Mouse (Mus musculus) WW6 (cell line): Measurements from ENCODE around the gene Hist1h3g.
"Not testable (repeated sequence)": the region's sequence is repeated elsewhere in the genome, so short reads cannot be mapped to it uniquely, and the experiment has no call there.

Experiments used
- DNase-seq: peaks from one replicate; pipeline ENCODE4 v3.0.0-alpha.2; 2013; ENCODE audit warnings: low read depth, low spot score

The Hist1h3g gene

GRCm38 (mm10) chr13:23534368-23535131, 672 bp upstream of the Hist1h3g start:
- no peak for DNase-seq

GRCm38 (mm10) chr13:23536076-23536822, 1.0 kb downstream of the Hist1h3g start:
- DNase-seq = no peak

- no peak for DNase-seq
Observed at GRCm38 (mm10) chr13:23537006-23537710, 1.9 kb downstream of the Hist1h3g start.

GRCm38 (mm10) chr13:23538249-23538648, 3.0 kb downstream of the Hist1h3g start:
- no peak for DNase-seq

GRCm38 (mm10) chr13:23539821-23540220, 4.6 kb downstream of the Hist1h3g start:
- DNase-seq = not testable (repeated sequence)

- DNase-seq = no peak
Observed at GRCm38 (mm10) chr13:23541497-23541896, 6.3 kb downstream of the Hist1h3g start.

GRCm38 (mm10) chr13:23542225-23542980, 7.2 kb downstream of the Hist1h3g start:
- not testable (repeated sequence) for DNase-seq

- DNase-seq = not testable (repeated sequence)
Observed at GRCm38 (mm10) chr13:23542999-23543607, 7.9 kb downstream of the Hist1h3g start, which contains the start of gene Hist1h2bh. Gene Hist1h2bh, minus strand, starts transcription at chr13:23543392.

GRCm38 (mm10) chr13:23543965-23544786, 9.0 kb downstream of the Hist1h3g start, which contains the start of gene Hist1h3f:
Gene Hist1h3f, plus strand, starts transcription at chr13:23544052.
- no peak for DNase-seq

- not testable (repeated sequence) for DNase-seq
Observed at GRCm38 (mm10) chr13:23544787-23545120, 9.5 kb downstream of the Hist1h3g start.

- no peak for DNase-seq
Observed at GRCm38 (mm10) chr13:23546694-23547093, 11.5 kb downstream of the Hist1h3g start.

GRCm38 (mm10) chr13:23550761-23551145, 15.5 kb downstream of the Hist1h3g start:
- DNase-seq = no peak

- not testable (repeated sequence) for DNase-seq
Observed at GRCm38 (mm10) chr13:23551146-23551834, 16.1 kb downstream of the Hist1h3g start, which contains the start of gene Hist1h4f. Gene Hist1h4f, minus strand, starts transcription at chr13:23551648.

- DNase-seq = no peak
Observed at GRCm38 (mm10) chr13:23551931-23552914, 17.0 kb downstream of the Hist1h3g start.

- no peak for DNase-seq
Observed at GRCm38 (mm10) chr13:23552962-23553361, 17.7 kb downstream of the Hist1h3g start, which contains the start of gene Hist1h1d. Gene Hist1h1d, plus strand, starts transcription at chr13:23553262.

GRCm38 (mm10) chr13:23554393-23554792, 19.2 kb downstream of the Hist1h3g start:
- no peak for DNase-seq

GRCm38 (mm10) chr13:23554925-23555838, 20.0 kb downstream of the Hist1h3g start:
- DNase-seq = no peak
